Mouse (Mus musculus): Measurements from ENCODE around the gene Rhbdd3. TPM values are rescaled to one million over a fixed set of nuclear protein-coding genes. Genes with fewer than 3 reads are reported as not detected.
"Not testable (repeated sequence)": the region's sequence is repeated elsewhere in the genome, so short reads cannot be mapped to it uniquely, and the experiment has no call there.

The Rhbdd3 gene
- total RNA-seq, 2 experiments from 2014 or later: 5.6 to 10.9 TPM

DNA sequence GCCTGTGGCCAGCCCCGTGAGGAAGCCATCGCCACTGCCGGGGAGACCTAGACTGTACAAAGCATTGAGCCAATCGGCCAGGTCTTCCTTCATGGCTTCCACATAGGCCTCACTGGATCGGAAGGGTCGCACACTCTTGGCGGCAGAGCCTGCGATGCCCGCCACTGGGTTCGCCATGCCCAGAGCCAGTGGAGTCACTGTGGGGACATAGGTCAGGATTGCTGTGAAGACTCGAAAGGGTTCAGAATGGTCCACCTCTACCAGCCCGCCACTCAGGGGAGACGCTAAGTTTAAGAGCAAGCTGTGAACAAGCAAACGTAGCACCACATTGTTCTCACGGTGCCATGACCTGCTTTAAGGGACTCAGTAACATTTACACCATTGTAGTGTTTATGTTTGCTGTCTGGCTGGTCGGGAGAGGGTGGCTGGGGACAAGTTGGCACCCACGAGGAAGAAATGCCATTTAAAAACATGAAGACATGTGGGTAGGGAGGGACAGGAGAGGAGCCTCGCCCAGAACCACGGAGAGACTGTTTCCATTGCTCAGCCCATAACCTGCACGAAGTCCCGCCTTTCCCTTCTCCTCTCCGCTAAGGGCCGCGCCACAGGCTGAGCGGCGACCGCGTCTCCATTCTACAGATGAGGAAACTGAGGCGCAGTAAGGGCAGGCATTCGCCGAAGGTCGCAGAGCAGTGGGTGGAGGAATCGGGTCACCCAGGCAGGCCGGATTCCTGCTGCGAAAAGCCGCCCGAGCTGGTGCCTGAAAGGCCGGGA, 34.3 kb upstream of the Rhbdd3 start:
- ATAC-seq (replicated peaks; ENCODE audit: low FRiP score, poor library complexity, severe bottlenecking): no peak

DNA sequence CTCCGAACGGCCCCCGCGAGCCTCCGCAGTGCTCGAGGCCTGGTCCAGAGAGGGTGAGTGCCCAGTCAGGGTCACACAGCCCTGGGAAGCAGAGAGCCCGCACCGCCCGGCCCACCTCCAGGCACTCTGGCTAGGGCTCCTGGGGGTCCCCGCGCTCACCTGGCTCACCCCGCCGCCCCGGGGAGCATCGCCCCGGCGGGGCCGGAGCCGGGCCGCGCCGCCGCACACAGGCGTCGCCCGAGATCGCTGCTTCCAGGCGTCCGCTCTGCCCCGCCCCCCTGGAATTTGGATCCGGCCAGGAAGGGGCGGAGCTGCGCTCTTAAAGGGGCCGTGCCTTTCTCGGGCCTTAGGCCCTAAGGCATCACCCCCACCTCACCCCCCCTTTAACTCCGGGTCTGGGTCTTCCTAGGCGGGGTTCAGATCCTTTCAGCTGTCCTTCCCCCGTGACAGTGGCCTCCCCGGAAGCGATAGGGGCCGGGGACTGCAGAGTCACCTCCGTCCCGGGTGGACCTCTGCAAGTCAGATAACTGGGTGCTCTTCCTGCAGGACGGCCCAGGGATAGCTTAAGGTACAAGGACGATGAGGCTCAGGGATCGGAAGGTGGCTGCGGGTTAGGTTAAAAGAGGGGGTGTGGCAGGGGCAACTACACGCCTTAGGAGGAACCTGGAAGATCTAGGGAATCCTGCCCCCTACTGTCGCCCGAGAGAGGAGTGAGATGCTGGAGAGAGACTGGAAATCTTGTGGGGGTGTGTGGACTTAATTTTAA, 33.5 kb upstream of the Rhbdd3 start, which contains the start of gene Gas2l1:
TSS of gene Gas2l1 (minus strand) at position 272 of the 766 bp plus-strand sequence.
- ATAC-seq (replicated peaks; ENCODE audit: low FRiP score, poor library complexity, severe bottlenecking): peak; percentile 87

DNA sequence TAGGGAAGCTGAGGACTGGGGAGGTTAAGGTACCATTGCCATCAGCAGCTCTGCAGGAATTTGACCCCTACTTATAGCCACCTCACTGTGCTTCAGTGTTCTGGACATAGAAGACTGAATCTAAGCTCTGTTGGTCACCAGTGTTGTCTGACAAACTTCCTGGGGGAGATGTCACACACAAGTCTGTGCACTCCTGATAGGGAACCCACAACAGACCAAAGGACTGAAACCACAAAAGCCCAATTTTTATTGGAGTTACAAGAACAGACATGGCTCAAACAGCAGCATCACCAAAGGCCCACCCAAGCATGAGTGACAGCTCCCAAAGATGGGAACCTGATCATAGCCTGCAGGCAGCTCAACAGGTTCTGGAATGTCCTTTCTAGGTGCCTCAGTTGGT, 31.7 kb upstream of the Rhbdd3 start:
- no peak for ATAC-seq (replicated peaks; ENCODE audit: low FRiP score, poor library complexity, severe bottlenecking)

DNA sequence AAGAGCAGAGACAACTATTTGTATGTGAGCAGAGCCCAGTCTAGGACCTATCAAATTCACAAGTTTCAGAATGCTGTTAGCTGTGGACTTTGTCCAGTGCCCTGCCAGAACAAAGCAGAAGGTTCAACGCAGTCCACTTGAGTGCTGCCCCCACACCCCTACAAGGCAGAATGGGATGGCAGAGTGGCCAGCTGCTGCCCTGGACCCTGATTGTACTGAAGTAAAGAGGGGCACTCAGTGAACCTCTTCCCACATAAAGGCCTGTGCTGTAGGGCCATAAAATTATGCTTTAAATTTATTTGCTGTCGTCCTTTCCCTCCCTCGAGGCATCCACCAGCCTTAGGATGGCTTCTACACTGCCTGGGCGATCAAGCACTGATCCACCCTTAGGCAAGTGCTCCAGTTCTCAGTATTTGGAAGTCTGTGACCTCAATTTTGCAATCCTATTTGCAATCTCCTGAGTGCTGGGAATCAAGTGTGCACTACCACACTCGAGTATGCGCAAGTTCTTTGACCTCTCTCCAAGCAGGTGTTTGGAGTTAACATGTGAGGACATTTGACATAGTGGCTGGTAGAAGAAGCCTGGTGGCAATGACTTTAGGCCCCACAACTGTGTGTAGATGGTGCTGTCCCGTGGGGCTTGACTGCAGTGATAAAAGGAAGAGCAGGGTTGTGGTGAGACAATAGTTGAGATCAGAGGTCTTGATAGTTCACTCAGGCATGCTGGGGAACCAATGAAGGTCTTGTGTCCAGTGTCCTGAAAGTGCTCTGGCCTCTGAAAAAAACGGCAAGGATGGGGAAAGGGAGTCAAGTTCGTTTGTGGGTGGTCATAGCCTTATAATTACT, 30.4 kb upstream of the Rhbdd3 start:
- no peak for ATAC-seq (replicated peaks; ENCODE audit: low FRiP score, poor library complexity, severe bottlenecking)

DNA sequence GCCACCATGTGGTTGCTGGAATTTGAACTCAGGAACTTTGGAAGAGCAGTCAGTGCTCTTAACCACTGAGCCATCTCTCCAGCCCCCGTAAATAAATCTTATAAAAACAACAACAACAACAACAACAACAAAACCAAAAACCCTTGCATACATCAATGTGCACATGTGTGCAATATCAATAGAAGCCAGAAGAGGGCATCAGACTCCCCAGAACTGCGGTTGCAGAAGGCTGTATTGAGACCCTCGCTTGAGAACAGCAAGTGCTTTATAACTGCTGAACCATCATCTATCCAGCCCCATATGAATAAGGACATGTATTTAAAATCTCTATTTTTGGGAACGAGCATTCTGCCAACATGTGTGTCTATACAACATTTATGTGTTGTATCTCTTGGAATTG, 23.8 kb upstream of the Rhbdd3 start:
- 0 out of 2 replicates have a peak, but pooled peaks have one; percentile 62 for ATAC-seq (replicated peaks; ENCODE audit: low FRiP score, poor library complexity, severe bottlenecking)

DNA sequence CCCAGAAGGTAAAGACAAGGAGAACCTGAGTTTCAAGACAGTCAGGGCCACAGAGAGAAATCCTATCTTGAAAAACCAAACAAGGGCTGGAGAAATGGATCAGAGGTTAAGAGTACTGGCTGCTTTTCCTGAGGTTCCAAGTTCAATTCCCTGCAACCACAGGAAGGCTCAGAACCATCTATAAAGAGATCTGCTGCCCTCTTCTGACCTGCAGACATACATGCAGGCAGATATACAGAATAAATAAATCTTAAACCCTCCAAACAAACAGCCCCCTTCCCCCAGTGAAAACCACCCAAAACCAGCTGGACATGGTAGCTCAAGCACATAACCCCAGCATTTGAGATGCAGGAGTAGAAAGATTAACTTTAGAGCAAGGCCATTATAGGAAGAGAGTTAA, 23.0 kb upstream of the Rhbdd3 start:
- ATAC-seq (replicated peaks; ENCODE audit: low FRiP score, poor library complexity, severe bottlenecking): no peak

DNA sequence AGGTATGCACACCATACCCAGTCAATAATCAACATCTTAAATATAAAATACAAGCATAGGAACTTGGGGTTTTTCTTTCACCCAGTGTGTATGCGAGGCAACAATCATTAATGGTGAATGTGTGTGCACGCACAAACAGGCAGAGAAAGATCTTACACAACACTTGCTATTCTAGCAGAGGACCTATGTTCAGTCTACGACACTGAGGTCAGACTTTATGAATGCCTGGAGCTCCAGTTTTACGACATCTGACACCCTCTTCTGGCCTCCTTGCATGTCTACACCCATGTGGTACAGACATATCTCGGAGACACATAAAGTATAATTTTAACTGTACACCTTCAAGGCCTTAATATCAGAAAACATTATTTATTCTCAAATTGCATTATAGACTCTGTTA, 21.9 kb upstream of the Rhbdd3 start:
- not testable (repeated sequence) for ATAC-seq (replicated peaks; ENCODE audit: low FRiP score, poor library complexity, severe bottlenecking)

DNA sequence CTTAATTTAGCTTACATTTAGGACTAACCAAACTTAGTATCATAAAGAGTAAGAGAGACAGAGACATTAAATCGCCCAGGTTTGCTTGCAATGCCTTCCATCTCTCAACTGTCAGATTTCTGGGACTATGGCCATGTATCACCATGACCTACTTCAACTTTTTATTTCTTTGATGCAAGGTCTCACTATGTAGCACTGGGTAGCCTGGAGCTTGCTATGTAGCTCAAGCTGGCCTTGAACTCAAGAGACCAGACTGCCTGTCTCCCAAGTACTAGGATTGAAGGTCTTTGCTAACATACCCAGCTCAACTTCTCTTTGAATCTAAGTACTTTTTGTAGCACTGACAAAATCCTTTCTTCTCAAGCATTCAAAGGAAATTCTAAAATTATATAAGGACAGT, 9.6 kb upstream of the Rhbdd3 start:
- no peak for ATAC-seq (replicated peaks; ENCODE audit: low FRiP score, poor library complexity, severe bottlenecking)

DNA sequence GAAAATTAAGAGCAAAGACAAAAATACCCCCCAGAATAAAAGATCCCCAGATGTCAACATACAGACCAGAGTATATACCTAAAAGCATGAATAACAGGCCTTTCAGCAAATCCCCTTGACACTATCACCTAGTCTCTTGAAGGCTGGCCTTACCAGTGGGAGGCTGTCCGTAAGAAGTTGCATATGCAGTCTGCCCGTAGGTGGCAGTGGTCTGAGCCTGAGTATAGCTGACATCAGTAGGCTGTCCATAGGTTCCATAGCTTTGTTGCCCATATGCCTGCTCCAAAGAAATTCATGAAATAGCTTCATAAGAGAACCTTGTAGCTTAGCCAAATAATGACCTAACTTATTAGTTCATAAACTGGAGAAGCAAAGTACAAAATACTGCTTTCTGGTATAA, 7.0 kb upstream of the Rhbdd3 start:
- 0 out of 2 replicates have a peak, but pooled peaks have one; percentile 52 for ATAC-seq (replicated peaks; ENCODE audit: low FRiP score, poor library complexity, severe bottlenecking)

DNA sequence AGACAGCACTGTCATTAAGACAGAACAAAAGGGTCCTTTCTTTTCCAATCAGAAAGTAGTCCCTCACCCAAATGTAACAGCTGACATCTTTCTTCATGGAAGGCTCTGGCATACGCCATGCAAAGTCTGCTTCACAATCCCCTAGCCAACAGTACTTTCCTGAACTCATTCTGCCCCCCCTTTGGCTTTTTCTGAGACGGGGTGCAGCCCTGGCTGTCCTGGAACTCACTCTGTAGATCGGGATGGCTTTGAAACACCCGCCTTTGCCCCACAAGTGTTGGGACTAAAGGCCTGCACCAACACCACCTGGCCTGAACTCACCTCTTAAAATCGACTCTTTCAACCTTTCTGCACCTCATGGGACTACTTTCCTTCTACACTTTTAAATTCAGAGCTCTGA, 2.8 kb upstream of the Rhbdd3 start:
- ATAC-seq (replicated peaks; ENCODE audit: low FRiP score, poor library complexity, severe bottlenecking): no peak

DNA sequence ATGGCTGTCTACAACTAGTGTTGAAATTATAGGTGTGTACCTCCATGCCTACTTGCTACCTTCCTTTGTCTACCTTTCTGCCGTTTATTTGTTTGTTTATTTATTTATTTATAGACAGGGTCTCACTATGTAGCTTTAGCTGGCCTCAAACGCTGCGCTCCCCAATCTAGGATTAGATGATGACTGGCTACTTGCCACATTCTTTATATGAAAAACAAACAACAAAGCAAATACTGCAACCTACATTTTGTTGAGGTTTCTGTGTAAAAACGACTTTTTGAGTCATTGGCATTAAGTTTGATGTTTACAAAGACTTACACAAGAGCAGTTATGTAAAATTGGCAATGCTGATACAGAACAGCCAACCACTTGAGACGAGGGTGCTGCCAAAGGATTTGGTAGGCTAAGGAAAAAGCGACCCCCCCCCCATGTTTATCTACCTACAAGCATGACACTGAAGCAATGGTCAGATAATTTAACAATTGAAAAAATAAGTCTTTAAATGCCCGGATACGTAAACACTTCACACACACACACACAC, 2.2 kb upstream of the Rhbdd3 start:
- ATAC-seq (replicated peaks; ENCODE audit: low FRiP score, poor library complexity, severe bottlenecking): no peak

DNA sequence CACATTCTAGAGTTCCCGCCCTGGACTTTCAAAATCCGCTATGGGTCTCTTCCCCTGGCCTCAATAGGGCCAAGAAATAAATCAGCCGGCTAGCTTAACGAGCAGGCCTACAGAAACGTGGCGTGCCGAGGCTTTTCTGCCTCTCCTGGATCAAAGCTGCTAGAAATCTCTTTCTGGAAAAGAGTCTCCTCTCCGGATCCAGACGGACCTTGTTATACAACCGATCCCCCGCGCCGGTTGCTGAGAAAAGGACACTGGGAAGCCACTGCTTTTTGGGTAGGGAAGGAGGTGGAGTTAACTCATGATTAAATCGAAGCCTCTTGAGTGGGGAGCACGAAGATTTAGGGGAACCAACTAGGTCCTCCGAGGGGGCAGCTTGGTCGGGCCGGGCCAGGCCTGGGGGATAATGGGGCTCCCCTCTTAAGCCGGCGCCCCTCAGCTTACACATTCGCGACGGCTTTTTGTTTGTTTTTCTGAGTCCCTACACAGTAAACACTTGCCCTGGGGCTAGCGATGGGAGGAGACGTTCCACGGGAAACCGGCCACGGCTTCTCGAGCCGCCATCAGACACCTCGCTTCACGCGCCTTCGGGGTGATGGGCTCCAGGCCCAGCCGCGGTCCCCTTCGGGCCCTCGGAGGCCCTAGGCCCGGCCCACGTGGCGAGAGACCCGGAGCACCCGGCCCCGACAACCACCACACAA, 541 bp upstream of the Rhbdd3 start:
- peak; percentile 47 for ATAC-seq (replicated peaks; ENCODE audit: low FRiP score, poor library complexity, severe bottlenecking)

DNA sequence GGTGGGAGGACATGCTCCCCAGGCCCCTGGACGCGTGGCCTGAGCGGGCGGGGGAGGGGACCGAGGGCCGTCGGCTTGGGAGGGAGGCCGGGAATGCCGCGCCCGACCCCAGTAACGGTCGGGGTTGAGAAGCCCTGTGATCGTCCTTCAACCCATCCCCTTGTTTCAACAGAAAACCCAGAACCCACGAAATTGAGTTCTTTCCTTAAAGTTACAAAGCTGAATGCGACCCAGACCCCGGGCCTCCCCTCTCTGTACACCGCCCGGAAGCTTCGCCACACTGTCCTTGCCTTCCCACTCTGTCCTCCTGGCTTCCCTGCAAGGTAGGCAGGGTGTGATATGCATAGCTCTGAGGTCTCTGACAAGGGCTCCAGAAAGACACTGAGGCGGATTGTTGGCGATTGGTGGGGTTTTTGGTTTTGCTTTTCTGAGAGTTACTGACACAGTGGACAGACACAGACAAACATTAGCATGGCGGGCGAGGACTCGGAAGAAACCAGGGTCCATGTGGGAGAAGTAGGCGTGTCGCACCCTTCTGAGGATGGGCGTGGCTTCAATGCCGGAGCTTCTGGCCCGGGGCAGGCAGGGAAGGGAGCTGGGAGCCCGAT, 954 bp downstream of the Rhbdd3 start:
- peak; percentile 73 for ATAC-seq (replicated peaks; ENCODE audit: low FRiP score, poor library complexity, severe bottlenecking)

DNA sequence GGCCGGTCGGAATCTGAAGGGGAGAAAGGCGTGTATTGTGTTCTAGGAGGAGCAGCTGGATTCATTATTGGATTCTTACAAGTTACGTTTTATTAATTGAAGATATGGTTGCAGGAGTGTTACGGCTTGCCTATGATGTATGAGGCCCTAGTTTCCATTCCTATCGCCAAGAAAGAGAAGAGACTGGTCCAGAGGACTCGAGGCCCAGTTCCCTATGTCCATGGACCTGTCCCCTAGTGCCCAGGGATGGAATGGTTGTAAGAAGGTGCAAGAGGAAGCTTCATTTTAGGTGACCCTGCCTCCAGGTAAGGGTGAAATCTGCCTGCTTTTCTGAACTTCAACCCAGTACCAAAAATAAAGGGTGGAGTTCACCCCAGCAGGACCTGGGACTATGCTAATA, 1.6 kb downstream of the Rhbdd3 start:
- ATAC-seq (replicated peaks; ENCODE audit: low FRiP score, poor library complexity, severe bottlenecking): no peak

DNA sequence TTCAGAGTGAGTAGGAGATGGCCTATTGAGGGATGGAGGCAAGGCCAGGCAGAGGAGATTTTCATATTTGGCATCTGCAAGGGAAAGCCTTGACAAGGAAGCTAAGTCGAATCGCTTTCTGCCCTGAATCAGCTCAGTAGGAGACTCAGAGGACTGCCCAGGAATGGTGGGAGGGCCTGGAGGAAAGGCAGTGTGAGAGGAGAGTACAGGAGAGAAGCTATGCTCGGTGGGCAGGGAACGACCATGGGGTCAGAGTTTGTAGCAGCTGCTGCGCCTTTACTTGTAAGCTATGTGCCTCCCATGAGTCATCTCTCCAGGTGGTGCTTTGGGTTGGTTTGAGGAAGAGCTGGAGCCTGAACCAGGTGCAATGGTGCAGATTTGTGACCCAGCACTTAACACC, 2.1 kb downstream of the Rhbdd3 start:
- ATAC-seq (replicated peaks; ENCODE audit: low FRiP score, poor library complexity, severe bottlenecking): no peak

DNA sequence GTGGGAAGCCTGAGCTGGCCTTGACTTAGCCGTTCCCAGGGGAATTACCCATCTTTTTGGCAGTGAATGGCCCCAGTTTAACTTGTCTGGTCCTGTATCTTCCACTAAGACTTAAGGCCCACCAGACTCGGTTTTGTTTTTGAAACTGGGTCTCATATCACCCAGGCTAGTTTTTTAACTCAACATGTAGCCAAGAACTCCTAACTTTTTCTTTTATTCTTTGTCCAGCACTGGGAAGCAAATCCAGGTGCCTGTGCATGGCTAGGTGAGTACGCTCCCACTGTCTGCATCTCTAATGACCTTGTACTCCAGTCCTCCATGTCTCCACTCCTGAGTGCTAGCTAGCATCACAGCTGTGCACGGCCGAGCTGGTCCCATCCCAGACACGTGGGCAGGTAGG, 2.9 kb downstream of the Rhbdd3 start:
- ATAC-seq (replicated peaks; ENCODE audit: low FRiP score, poor library complexity, severe bottlenecking): no peak

DNA sequence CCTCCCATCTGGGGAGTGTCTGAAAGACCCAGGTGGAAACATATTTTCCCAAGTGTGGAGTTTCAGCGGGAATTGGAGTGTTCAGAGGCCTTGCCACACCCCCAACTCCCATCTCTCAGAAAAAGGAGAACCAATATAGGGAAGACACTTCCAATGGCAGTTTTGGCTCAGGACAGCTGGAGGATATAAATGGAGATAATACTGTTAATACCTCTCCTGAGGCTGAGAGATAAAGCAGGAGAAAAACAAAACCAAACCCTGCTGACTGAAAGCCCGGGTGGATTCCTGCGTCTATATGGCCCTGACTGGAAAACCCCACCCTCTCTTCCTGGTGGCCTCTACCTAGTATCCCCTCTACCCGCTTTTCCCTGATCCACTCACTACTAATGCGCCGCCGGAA, 3.7 kb downstream of the Rhbdd3 start:
- ATAC-seq (replicated peaks; ENCODE audit: low FRiP score, poor library complexity, severe bottlenecking): no peak

DNA sequence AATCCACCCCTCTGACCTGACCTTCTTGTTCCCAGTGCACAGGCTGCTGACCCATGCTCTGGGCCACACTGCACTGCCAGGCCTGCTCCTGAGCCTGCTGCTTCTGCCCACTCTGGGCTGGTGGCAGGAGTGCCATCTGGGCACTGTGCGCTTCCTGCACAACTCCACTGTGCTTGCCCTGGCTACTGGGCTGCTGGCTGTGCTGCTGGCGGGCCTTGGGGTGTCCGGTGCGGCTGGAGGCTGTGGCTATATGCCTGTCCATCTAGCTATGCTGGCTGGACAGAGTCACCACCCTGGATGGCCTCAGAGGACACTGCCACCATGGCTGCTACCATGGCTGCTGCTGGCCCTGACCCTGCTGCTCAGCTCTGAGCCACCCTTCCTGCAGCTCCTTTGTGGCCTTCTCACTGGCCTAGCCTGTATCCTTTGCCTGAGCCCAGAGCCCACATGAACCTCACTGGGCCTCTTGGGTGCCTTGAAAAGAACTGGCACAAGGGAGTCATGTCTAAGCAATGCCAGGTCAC, 5.3 kb downstream of the Rhbdd3 start:
- no peak for ATAC-seq (replicated peaks; ENCODE audit: low FRiP score, poor library complexity, severe bottlenecking)

DNA sequence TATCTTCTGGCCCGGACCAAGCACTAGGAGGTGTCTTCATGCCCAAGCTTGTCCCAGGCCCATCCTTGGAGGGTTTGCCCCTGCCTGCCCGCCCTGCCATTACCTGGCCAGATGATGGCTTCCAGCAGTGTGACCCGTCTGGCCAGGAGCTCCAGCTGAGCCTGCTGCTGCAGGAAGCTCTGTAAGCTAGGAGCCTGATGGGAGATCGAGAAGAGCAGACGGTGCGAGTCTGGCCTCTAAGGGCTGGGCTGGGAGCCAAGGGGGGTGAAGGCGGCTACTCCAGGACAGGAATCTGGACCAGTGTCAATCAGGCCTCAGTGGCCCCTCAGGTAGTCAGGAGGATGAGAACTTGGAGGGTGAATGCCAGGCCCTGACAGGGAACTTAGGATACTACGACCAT, 10.7 kb downstream of the Rhbdd3 start:
- ATAC-seq (replicated peaks; ENCODE audit: low FRiP score, poor library complexity, severe bottlenecking): no peak
